Mouse (Mus musculus) kidney, adult 2 months (tissue): Measurements from ENCODE around the gene Golt1b. TPM values are rescaled to one million over a fixed set of nuclear protein-coding genes. Genes with fewer than 3 reads are reported as not detected.
A peak's percentile ranks its signal among the peaks of the same experiment; 100 is the strongest.

Experiments
- DNase-seq: peaks from one replicate; pipeline ENCODE4 v3.0.0; 2021
- H3K27ac ChIP-seq: fragments of 200-500 bp; 2 replicates; pipeline ENCODE4 v1.5.1; 2012; ENCODE audit warnings: low read depth, low read length, control low read depth, inconsistent platforms; ENCODE audit not compliant: insufficient read depth
- H3K27me3 ChIP-seq: fragments of 200-500 bp; replicated peaks from 2 replicates; pipeline ENCODE4 v1.6.1; 2012; ENCODE audit warnings: mild to moderate bottlenecking, moderate library complexity, low read length, inconsistent platforms; ENCODE audit not compliant: control insufficient read depth, insufficient read depth
- H3K36me3 ChIP-seq: fragments of 200-500 bp; 2 replicates; pipeline ENCODE4 v1.6.1; 2012; ENCODE audit warnings: mild to moderate bottlenecking, moderate library complexity, low read length, inconsistent platforms; ENCODE audit not compliant: control insufficient read depth, insufficient read depth
- H3K4me1 ChIP-seq: fragments of 200-500 bp; 2 replicates; pipeline ENCODE4 v1.6.1; 2011; ENCODE audit warnings: low read length; ENCODE audit not compliant: control insufficient read depth, insufficient read depth
- H3K4me3 ChIP-seq: fragments of 200-500 bp; 2 replicates; pipeline ENCODE4 v1.5.1; 2011; ENCODE audit warnings: mild to moderate bottlenecking, low read depth, low read length, control low read depth; ENCODE audit not compliant: insufficient read depth
- CTCF ChIP-seq: fragments of 200-500 bp; conservative IDR thresholded peaks from 2 replicates; pipeline ENCODE4 v1.5.1; 2011; ENCODE audit warnings: low read depth, mild to moderate bottlenecking, control low read depth, low read length, moderate library complexity, mixed read lengths; ENCODE audit not compliant: insufficient read depth, insufficient read length
- POLR2A ChIP-seq: fragments of 200-500 bp; IDR thresholded peaks from one replicate; pipeline ENCODE4 v1.6.1; 2011; ENCODE audit warnings: low read depth, low read length, control low read depth
- WGBS: fragments of 180-500 bp; shearing (Covaris S2); methylation state at CpG from one replicate; pipeline ENCODE4 v1.1.7; 2018; 5-methylcytosine and 5-hydroxymethylcytosine counted together
- polyA plus RNA-seq: library from polyadenylated mRNA; depleted of rRNA; stranded (reverse); fragments of >200 nt; gene quantifications from 2 replicates; pipeline ENCODE4 v1.2.3, GENCODE M21; 2012; rRNA removed

Gene Golt1b
- 4.6 and 5.5 TPM in 2 replicates for polyA plus RNA-seq

GRCm38 (mm10) chr6:142387011-142387754 is at the start of gene Golt1b, which contains the start of gene Recql:
Golt1b (plus strand) TSS chr6:142387221.
Recql (minus strand) TSS chr6:142387087.
- H3K4me1 ChIP-seq = 0 out of 2 replicates have a peak, but pooled peaks cover 4% of the 10 kb centered on the region
- H3K27ac ChIP-seq = no peak within 1 kb of the TSS
- peak within 1 kb of the TSS; percentile 98 for H3K4me3 ChIP-seq
- no peaks in the 10 kb centered on the region for H3K36me3 ChIP-seq
- TF ChIP-seq CTCF = no peak
- no peak for TF ChIP-seq POLR2A
- WGBS = under 1% methylated on average over 86 of the region's 87 CpGs
- no peaks in the 10 kb centered on the region for H3K27me3 ChIP-seq
- peak; percentile 99 for DNase-seq

DNA sequence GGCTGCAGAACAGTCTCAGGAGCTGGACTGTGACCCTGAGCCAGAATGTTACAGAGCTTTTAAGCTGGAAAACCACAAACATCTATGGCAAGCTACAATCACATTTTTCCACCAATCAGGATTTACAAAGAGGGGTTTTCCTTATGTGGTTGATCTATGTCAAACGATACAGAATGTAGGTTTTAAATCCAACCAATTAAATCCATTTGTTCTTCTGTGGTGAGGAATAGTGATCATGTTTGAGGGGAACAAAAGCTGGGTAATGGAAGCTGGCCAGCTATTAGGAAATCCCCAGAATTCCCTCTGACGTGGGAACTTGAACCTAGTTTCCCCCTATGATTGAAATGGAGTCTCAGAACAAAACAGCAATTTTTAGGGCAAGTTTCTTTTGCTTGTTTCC is 48.1 kb upstream of the Golt1b start:
- TF ChIP-seq POLR2A = no peak
- TF ChIP-seq CTCF = no peak
- no peak overlapping the region for H3K4me3 ChIP-seq
- no peaks in the 10 kb centered on the region for H3K36me3 ChIP-seq
- DNase-seq = no peak
- WGBS = 75% methylated on average over 2 of the region's 2 CpGs
- no peaks in the 10 kb centered on the region; the same call in 1 of the 2 replicates for H3K27me3 ChIP-seq
- no peak overlapping the region for H3K27ac ChIP-seq
- H3K4me1 ChIP-seq = no peaks in the 10 kb centered on the region

DNA sequence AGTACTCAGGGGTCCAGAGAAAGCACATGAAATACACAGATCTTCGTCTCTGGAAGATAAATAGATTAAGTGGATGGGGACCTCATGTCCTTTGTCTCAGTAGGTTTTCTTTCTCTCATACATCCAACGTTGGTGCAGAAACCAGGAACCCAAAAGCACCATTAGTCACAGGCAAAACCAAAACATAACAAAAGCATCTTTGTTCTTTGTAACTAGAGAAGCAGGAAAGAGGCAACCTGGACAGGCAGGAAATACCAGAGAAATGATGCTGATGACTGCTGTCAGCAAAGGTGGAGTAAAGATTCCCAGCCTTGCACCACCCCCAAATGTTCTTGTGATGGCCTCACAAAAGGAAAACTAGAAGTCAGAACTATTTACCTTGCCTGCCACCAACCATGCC is 47.4 kb upstream of the Golt1b start:
- TF ChIP-seq POLR2A = no peak
- TF ChIP-seq CTCF = no peak
- DNase-seq = no peak
- no peaks in the 10 kb centered on the region for H3K4me1 ChIP-seq
- no peak overlapping the region for H3K27ac ChIP-seq
- no peak overlapping the region for H3K4me3 ChIP-seq
- 37% methylated on average over 2 of the region's 2 CpGs for WGBS
- H3K36me3 ChIP-seq = no peaks in the 10 kb centered on the region
- H3K27me3 ChIP-seq = no peaks in the 10 kb centered on the region; the same call in 1 of the 2 replicates

DNA sequence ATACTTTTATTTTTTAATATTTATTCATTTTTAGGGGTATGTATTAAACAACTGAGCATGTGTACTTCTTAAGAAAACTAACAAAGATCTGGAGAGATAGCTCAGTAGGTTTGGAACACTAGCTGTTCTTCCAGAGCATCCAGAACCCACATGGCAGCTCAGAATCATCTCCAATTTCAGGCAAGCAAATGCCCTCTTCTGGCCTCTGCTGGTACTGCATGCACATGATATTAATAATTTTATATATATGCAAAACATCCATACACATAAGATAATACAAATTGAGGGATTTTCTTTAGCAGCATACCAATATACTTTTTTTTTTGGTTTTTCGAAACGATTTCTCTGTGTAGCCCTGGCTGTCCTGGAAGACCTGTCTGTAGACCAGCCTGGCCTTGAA is 43.5 kb upstream of the Golt1b start:
- H3K27me3 ChIP-seq = no peaks in the 10 kb centered on the region
- H3K4me3 ChIP-seq = no peak overlapping the region
- H3K36me3 ChIP-seq = no peaks in the 10 kb centered on the region; the same call in 1 of the 2 replicates
- peak; percentile 62 for DNase-seq
- H3K4me1 ChIP-seq = peaks cover 4% of the 10 kb centered on the region; the same call in 1 of the 2 replicates
- peak; percentile 52 for TF ChIP-seq CTCF
- no peak for TF ChIP-seq POLR2A
- 74% methylated on average over 2 of the region's 2 CpGs for WGBS
- H3K27ac ChIP-seq = no peak overlapping the region

GRCm38 (mm10) chr6:142345440-142346038 is 41.5 kb upstream of the Golt1b start, which contains the start of gene Pyroxd1:
Pyroxd1 (plus strand) TSS chr6:142345654.
- peaks cover 1% of the 10 kb centered on the region; the same call in 1 of the 2 replicates for H3K36me3 ChIP-seq
- H3K4me1 ChIP-seq = peaks cover 4% of the 10 kb centered on the region; the same call in 1 of the 2 replicates
- peak; percentile 93 for DNase-seq
- H3K4me3 ChIP-seq = peak within 1 kb of the TSS; percentile 100
- no peak for TF ChIP-seq CTCF
- peak within 1 kb of the TSS; percentile 95 for H3K27ac ChIP-seq
- under 1% methylated on average over 48 of the region's 48 CpGs for WGBS
- no peaks in the 10 kb centered on the region for H3K27me3 ChIP-seq

DNA sequence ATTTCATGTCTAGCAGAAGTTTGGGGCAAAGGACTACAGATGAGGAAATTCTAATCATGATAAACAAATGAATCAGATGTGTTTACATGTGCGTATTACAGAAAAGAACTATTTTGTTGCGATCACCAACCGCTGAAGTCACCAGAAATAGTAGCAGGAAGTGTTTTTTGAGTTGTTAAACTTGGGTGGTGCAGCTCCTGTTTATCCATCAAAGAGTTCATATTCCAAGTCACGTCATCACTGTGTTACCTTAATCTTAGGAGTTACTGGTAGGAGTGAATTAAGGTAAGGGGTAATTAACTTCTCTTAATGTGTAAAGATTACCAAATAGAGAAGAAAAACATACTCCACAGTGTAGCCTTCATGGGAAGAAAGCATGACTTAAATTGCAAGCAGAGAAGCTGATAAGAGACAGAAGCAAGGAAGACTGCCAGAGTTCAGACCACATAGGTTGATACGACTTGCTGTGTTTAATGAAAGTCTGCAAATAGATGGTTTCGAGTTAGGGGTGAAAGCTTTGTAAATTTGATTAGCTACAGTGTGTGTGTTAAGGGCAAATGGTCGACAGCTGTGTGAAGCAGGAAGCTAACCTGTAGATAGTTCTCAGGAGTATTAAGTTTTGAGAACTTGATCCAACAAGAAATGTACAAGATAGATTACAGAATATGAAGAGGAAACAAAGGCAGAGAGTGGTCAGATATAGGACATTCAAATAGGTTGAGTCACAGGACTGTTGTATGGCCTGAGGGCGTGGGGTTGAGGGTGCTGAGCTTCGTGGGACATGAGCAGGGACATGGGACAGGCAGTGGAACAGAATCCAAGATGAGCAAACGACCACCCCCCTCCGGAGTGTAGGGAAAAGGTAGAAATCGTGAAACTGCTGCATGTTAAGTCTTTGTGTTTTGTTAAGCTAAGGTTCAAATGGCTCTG is 40.6 kb upstream of the Golt1b start:
- WGBS = 30% methylated on average over 12 of the region's 12 CpGs
- no peak for TF ChIP-seq CTCF
- no peak for TF ChIP-seq POLR2A
- Histone ChIP-seq H3K4me1 (peaks cover 4% of the 10 kb centered on the region; the same call in 1 of the 2 replicates), H3K36me3 (peaks cover 1% of the 10 kb centered on the region; the same call in 1 of the 2 replicates), H3K27ac (peak overlapping the region; percentile 62; the same call in 1 of the 2 replicates), H3K4me3 (peak overlapping the region; percentile 100; the same call in 1 of the 2 replicates), H3K27me3 (no peaks in the 10 kb centered on the region)
- peak; percentile 13 for DNase-seq
